Mouse (Mus musculus): Measurements from ENCODE around the gene Blnk. TPM values are rescaled to one million over a fixed set of nuclear protein-coding genes. Genes with fewer than 3 reads are reported as not detected.

Gene Blnk
- polyA plus RNA-seq (2021; fragmentation: Nextera tagmentation) = 5.6 and 5.7 TPM in 2 replicates
- long read RNA-seq, experiment 1, partial matches to known transcripts = 2 of 7 reads
- long read RNA-seq, experiment 1, other reads (novel, unspliced or antisense) = 1 of 7 reads
- long read RNA-seq, experiment 2, transcript Blnk-201 (17 exons, 2,097 nt) = major isoform, 13 of 13 reads
- long read RNA-seq, experiment 2, partial matches to known transcripts = 0 of 13 reads
- long read RNA-seq, experiment 2, other reads (novel, unspliced or antisense) = 0 of 13 reads

GRCm38 (mm10) chr19:40994057-40994585, at the start of gene Blnk:
Gene Blnk (minus strand): TSS chr19:40994535.

GRCm38 (mm10) chr19:41029219-41029618, 34.9 kb upstream of the Blnk start, which contains the start of gene Dntt:
Gene Dntt (plus strand): TSS chr19:41029275.

GRCm38 (mm10) chr19:40894519-40895392, 99.6 kb downstream of the Blnk start, which contains the start of gene Zfp518a:
Gene Zfp518a (plus strand): TSS chr19:40894705.

Small RNA genes within 50 kb of the gene (microRNA-seq; reads per million reads assigned to microRNA genes)
- gene Mir8092 = 0.64 reads per million

Other genes starting within 250 kb of the Blnk start
- gene Cc2d2b, start 245.8 kb downstream of the Blnk start, polyA plus RNA-seq (2021; fragmentation: Nextera tagmentation) = 0.11 TPM in 1 of 2 replicates, not detected in the other
- gene Ccnj, start 163.3 kb downstream of the Blnk start, polyA plus RNA-seq (2021; fragmentation: Nextera tagmentation) = 2.6 and 3.1 TPM in 2 replicates
- gene Zfp518a, start 99.8 kb downstream of the Blnk start, polyA plus RNA-seq (2021; fragmentation: Nextera tagmentation) = 2.1 TPM in 2 replicates
- 0.09 and 0.16 TPM in 2 replicates for gene Dntt, start 34.7 kb upstream of the Blnk start, polyA plus RNA-seq (2021; fragmentation: Nextera tagmentation)
- gene Opalin, start 82.6 kb upstream of the Blnk start, polyA plus RNA-seq (2021; fragmentation: Nextera tagmentation) = 57.0 and 57.4 TPM in 2 replicates
- 0.29 and 0.46 TPM in 2 replicates for gene Tll2, start 212.3 kb upstream of the Blnk start, polyA plus RNA-seq (2021; fragmentation: Nextera tagmentation)

Measured in layer of hippocampus, adult 6 months (tissue).